Mouse (Mus musculus): ENCODE data around the gene Traf1. TPM values are rescaled to one million over a fixed set of nuclear protein-coding genes. Genes with fewer than 3 reads are reported as not detected.
A peak's percentile ranks its signal among the peaks of the same experiment; 100 is the strongest.

The Traf1 gene
- polyA plus RNA-seq, 1 experiment from 2014 or later = 5.7 TPM

DNA sequence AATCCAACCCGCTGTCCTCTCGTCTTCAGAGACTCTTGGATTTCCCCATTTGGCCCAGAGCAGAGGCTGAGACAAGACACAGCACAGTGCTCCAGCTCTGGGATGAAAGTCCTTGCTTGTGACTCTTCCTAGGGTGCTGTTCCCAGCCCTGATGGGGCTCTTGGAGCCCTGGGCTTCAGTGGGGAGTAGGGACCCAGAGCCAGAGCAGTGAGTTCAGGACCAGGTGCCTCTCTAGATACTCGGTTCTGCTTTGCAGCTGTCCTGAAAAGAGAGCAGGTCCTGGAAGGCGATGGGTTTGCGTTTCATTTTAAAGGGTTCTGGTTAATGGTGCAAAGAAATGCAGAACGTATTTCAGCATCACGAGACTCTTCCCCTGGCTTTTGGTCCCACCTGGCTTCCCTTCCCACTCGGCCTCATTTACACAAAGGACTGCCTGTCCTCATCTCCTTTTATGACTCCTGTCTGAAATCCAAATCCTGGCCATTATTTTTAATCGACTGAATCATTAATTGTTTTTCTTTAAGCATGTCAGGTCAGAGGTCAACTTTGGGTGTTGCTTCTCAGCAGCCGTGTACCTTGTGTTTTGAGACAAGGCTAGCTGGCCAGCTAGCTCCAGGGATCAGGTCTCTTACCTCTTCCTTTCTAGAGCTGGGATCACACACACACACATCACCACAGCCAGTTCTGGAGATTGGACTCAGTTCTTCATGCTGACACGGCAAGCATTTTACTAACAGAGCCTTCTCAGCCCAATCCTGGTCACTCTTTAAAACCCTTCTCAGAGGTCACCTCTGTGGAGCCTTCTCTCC lies 9.7 kb upstream of the Traf1 start:
- Histone ChIP-seq H3K4me1 (ENCODE audit: control insufficient read depth, insufficient read depth, low read length) (no peaks in the 10 kb centered on the region), H3K27me3 (replicated peaks; ENCODE audit: control insufficient read depth, insufficient read depth, low read length) (no peaks in the 10 kb centered on the region), H3K4me3 (ENCODE audit: low read depth, low read length) (no peak overlapping the region), H3K4me2 (ENCODE audit: low read depth, low read length) (no peak overlapping the region), H3K9ac (ENCODE audit: low read depth, low read length) (no peak overlapping the region), H3K27ac (replicated peaks; ENCODE audit: low read depth, low read length) (no peak overlapping the region), H3K9me3 (ENCODE audit: control insufficient read depth, low read length) (no peaks in the 10 kb centered on the region), H3K36me3 (ENCODE audit: control insufficient read depth, insufficient read depth, low read length) (no peaks in the 10 kb centered on the region)
- ATAC-seq (ENCODE audit: low read depth) (no peak), DNase-seq (ENCODE audit: low spot score) (no peak)
- 71% methylated on average over 11 of the region's 11 CpGs for WGBS

DNA sequence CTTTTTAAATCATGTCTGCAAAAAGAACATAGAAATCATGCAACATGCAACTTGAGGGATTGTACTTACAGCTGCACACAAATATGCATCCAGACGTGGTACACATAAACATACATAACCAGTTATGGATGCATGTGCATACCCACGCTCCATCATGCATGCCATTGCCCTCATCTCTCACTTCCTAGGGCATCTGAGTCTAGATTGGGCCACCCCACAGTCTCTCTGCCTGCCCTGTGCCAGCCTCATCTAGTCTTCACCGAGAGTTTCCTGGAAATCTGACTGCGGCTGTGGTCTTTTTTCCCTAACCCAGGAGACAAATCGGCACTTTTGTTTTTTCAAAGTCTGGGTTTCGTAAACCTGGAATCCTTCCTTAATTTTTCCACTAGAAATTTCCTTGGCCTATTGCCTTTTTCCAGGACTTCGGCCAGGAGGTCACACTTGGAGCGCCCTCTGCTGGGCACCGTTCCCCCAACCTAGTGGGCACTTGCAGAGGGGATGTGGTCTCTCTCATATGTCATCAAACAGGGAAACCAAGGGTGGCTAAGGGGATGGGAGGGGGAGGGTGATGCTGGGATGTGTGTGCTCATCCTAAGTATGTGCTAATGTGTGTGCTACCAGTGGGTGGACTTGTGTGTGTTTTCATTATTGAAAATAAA lies 8.6 kb upstream of the Traf1 start:
- DNase-seq (ENCODE audit: low spot score) (peak; percentile 56), ATAC-seq (ENCODE audit: low read depth) (no peak)
- Histone ChIP-seq H3K4me2 (ENCODE audit: low read depth, low read length) (no peak overlapping the region), H3K4me3 (ENCODE audit: low read depth, low read length) (no peak overlapping the region), H3K27ac (replicated peaks; ENCODE audit: low read depth, low read length) (no peak overlapping the region), H3K4me1 (ENCODE audit: control insufficient read depth, insufficient read depth, low read length) (peaks cover 3% of the 10 kb centered on the region; the same call in 1 of the 2 replicates), H3K9ac (ENCODE audit: low read depth, low read length) (0 out of 2 replicates have a peak overlapping the region, but pooled peaks have one; percentile 25), H3K36me3 (ENCODE audit: control insufficient read depth, insufficient read depth, low read length) (no peaks in the 10 kb centered on the region), H3K9me3 (ENCODE audit: control insufficient read depth, low read length) (no peaks in the 10 kb centered on the region), H3K27me3 (replicated peaks; ENCODE audit: control insufficient read depth, insufficient read depth, low read length) (no peaks in the 10 kb centered on the region)
- 37% methylated on average over 9 of the region's 9 CpGs for WGBS

DNA sequence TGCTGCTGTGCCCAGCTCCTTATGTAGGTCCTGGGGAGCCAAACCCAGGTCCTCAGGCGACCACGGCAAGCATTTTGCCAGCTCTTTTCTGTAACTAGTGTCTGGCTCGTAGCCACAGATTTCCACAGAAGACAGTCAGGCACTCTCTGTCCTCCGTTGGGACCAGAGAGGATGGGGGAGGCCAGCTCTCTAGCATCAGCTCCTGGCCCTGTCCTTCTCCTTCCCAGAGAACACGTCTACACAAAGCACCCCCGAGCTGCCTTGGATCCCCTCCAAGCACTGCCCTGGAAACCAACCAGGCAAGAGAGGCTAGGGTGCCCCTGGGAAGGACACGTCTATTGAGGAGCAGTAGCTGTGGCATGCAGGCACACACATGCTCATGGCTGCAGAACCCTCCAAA lies 7.6 kb upstream of the Traf1 start:
- peaks cover 5% of the 10 kb centered on the region; the same call in 1 of the 2 replicates for H3K4me1 ChIP-seq (ENCODE audit: control insufficient read depth, insufficient read depth, low read length)
- H3K4me3 ChIP-seq (ENCODE audit: low read depth, low read length) = no peak overlapping the region
- H3K9ac ChIP-seq (ENCODE audit: low read depth, low read length) = no peak overlapping the region
- H3K4me2 ChIP-seq (ENCODE audit: low read depth, low read length) = no peak overlapping the region
- H3K9me3 ChIP-seq (ENCODE audit: control insufficient read depth, low read length) = no peaks in the 10 kb centered on the region
- DNase-seq (ENCODE audit: low spot score) (no peak), ATAC-seq (ENCODE audit: low read depth) (no peak)
- H3K36me3 ChIP-seq (ENCODE audit: control insufficient read depth, insufficient read depth, low read length) = no peaks in the 10 kb centered on the region
- 67% methylated on average over 7 of the region's 7 CpGs for WGBS
- H3K27ac ChIP-seq (replicated peaks; ENCODE audit: low read depth, low read length) = no peak overlapping the region
- no peaks in the 10 kb centered on the region for H3K27me3 ChIP-seq (replicated peaks; ENCODE audit: control insufficient read depth, insufficient read depth, low read length)

DNA sequence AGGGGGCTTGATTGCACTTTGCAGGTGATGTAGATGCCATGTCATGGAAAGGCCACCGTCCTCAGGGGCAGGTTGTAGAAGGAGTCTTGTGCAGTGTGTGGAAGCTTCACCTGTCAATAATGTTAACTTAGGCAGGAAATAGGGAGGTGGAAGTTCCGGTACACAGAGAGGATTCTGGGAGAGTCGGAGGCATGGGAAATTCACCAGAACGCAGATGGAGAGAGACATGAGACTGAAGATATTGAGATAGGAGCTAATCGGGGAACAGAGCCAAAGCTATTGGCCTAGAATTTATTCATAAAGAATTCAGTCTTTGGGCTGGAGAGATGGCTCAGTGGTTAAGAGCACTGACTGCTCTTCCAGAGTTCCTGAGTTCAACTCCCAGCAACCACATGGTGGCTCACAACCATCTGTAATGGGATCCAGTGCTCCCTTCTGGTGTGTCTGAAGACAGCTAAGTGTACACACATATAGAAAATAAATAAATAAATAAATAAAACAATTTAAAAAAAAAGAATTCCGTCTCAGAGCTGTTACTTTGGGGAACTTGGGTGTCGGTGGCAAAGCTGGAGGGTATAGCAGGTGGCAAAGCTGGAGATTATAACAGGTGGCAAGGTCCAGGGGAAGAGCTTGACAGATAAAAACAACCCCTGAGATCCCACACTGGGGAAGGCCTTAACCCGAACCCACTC lies 4.8 kb upstream of the Traf1 start:
- H3K27me3 ChIP-seq (replicated peaks; ENCODE audit: control insufficient read depth, insufficient read depth, low read length) = no peaks in the 10 kb centered on the region
- no peak overlapping the region for H3K27ac ChIP-seq (replicated peaks; ENCODE audit: low read depth, low read length)
- H3K9me3 ChIP-seq (ENCODE audit: control insufficient read depth, low read length) = no peaks in the 10 kb centered on the region
- H3K4me2 ChIP-seq (ENCODE audit: low read depth, low read length) = no peak overlapping the region
- H3K4me1 ChIP-seq (ENCODE audit: control insufficient read depth, insufficient read depth, low read length) = peaks cover 9% of the 10 kb centered on the region; the same call in 1 of the 2 replicates
- no peak overlapping the region for H3K9ac ChIP-seq (ENCODE audit: low read depth, low read length)
- DNase-seq (ENCODE audit: low spot score) (no peak), ATAC-seq (ENCODE audit: low read depth) (no peak)
- H3K36me3 ChIP-seq (ENCODE audit: control insufficient read depth, insufficient read depth, low read length) = no peaks in the 10 kb centered on the region
- 82% methylated on average over 8 of the region's 8 CpGs for WGBS
- no peak overlapping the region for H3K4me3 ChIP-seq (ENCODE audit: low read depth, low read length)

DNA sequence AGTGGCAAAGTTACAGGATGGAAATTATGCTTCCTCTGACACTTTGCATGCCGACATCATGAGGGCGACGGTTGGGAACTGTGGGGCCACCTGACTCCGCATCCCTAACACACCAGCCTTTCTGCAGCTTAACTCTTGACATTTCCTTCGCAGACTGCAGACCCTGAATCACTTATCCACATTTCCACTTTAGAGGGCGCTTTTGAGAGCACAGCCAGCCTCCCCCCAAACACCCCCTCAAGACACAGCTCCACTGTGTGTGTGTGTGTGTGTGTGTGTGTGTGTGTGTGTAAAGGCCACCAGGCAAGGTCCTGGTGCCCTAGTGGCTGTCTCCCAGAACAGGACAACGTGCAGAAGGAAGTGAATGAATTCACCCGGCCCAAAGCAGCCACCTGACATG lies 4.2 kb upstream of the Traf1 start:
- H3K4me2 ChIP-seq (ENCODE audit: low read depth, low read length) = no peak overlapping the region
- no peak overlapping the region for H3K4me3 ChIP-seq (ENCODE audit: low read depth, low read length)
- no peak overlapping the region for H3K27ac ChIP-seq (replicated peaks; ENCODE audit: low read depth, low read length)
- WGBS = 84% methylated on average over 8 of the region's 8 CpGs
- H3K27me3 ChIP-seq (replicated peaks; ENCODE audit: control insufficient read depth, insufficient read depth, low read length) = 0 out of 2 replicates have a peak, but pooled peaks cover 4% of the 10 kb centered on the region
- H3K9me3 ChIP-seq (ENCODE audit: control insufficient read depth, low read length) = no peaks in the 10 kb centered on the region
- peaks cover 9% of the 10 kb centered on the region; the same call in 1 of the 2 replicates for H3K4me1 ChIP-seq (ENCODE audit: control insufficient read depth, insufficient read depth, low read length)
- ATAC-seq (ENCODE audit: low read depth) (no peak), DNase-seq (ENCODE audit: low spot score) (no peak)
- no peak overlapping the region for H3K9ac ChIP-seq (ENCODE audit: low read depth, low read length)
- H3K36me3 ChIP-seq (ENCODE audit: control insufficient read depth, insufficient read depth, low read length) = no peaks in the 10 kb centered on the region

DNA sequence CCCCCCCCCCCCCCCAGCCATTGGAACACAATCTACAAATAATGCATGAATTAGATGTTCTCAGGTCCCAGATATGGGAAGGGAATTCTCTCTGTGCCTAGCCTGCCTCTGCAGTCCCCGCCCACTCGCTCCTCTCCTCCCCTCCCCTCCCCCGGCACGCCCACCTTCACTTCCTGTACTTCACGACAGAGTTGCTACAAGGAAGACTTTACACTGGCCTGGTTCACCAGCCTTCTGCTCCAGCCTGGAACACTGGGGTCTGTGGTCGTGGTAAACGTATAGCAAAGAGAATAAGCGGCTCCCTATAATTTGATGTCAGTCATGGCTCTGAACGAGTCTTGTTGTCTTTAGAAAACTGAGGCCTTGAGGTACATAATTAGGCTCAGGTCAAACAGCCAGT lies 3.7 kb upstream of the Traf1 start:
- H3K27ac ChIP-seq (replicated peaks; ENCODE audit: low read depth, low read length) = no peak overlapping the region
- peak; percentile 55; the same call in 1 of the 2 replicates for ATAC-seq (ENCODE audit: low read depth)
- H3K36me3 ChIP-seq (ENCODE audit: control insufficient read depth, insufficient read depth, low read length) = no peaks in the 10 kb centered on the region
- peak overlapping the region; percentile 4; the same call in 1 of the 2 replicates for H3K4me2 ChIP-seq (ENCODE audit: low read depth, low read length)
- H3K27me3 ChIP-seq (replicated peaks; ENCODE audit: control insufficient read depth, insufficient read depth, low read length) = 0 out of 2 replicates have a peak, but pooled peaks cover 4% of the 10 kb centered on the region
- H3K4me3 ChIP-seq (ENCODE audit: low read depth, low read length) = no peak overlapping the region
- H3K4me1 ChIP-seq (ENCODE audit: control insufficient read depth, insufficient read depth, low read length) = peaks cover 9% of the 10 kb centered on the region; the same call in 1 of the 2 replicates
- WGBS = 26% methylated on average over 9 of the region's 9 CpGs
- H3K9me3 ChIP-seq (ENCODE audit: control insufficient read depth, low read length) = no peaks in the 10 kb centered on the region
- no peak overlapping the region for H3K9ac ChIP-seq (ENCODE audit: low read depth, low read length)
- no peak for DNase-seq (ENCODE audit: low spot score)

DNA sequence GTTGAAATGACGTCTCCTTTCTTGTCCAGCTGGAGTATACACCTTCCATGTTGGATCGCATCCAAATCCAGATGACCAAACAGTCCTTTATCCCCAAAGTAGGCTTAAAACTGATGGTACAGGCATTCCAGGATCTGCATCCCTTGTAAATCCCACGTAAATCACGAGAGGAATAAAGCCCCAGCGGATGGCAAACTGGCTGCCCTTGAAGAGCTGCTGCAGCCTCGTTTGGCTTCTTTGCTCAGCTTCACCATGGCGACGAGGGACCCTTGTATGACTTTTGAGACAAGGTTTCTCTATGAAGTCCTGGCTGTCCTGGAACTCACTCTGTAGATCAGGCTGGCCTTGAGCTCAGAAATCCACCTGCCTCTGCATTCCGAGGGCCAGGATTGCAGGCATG lies 3.1 kb upstream of the Traf1 start:
- no peak overlapping the region for H3K4me3 ChIP-seq (ENCODE audit: low read depth, low read length)
- ATAC-seq (ENCODE audit: low read depth) = no peak
- no peaks in the 10 kb centered on the region for H3K9me3 ChIP-seq (ENCODE audit: control insufficient read depth, low read length)
- H3K4me2 ChIP-seq (ENCODE audit: low read depth, low read length) = no peak overlapping the region
- WGBS = 81% methylated on average over 9 of the region's 9 CpGs
- no peak for DNase-seq (ENCODE audit: low spot score)
- H3K27ac ChIP-seq (replicated peaks; ENCODE audit: low read depth, low read length) = no peak overlapping the region
- peaks cover 9% of the 10 kb centered on the region; the same call in 1 of the 2 replicates for H3K4me1 ChIP-seq (ENCODE audit: control insufficient read depth, insufficient read depth, low read length)
- 0 out of 2 replicates have a peak, but pooled peaks cover 4% of the 10 kb centered on the region for H3K27me3 ChIP-seq (replicated peaks; ENCODE audit: control insufficient read depth, insufficient read depth, low read length)
- H3K36me3 ChIP-seq (ENCODE audit: control insufficient read depth, insufficient read depth, low read length) = no peaks in the 10 kb centered on the region
- no peak overlapping the region for H3K9ac ChIP-seq (ENCODE audit: low read depth, low read length)

DNA sequence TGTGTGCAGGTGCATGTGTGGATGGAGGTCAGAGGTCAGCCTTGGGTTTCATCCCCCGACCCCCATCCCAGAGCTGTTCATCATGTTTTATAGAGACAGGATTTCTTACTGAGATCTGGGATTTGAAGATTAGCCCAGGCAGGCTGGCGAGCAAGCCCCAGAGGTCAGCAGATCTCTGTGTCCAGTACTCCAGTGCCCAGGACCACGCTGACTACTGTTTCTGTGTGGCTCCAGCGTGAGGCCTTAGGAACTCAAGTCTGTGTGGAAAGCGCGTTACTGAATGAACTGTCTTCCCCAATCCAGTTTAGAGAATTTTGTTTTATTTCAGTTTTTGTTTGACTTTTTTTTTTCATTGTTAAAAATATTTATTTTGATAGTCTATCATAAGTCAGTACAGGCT lies 2.7 kb upstream of the Traf1 start:
- no peak for DNase-seq (ENCODE audit: low spot score)
- Histone ChIP-seq H3K4me2 (ENCODE audit: low read depth, low read length) (no peak overlapping the region), H3K4me3 (ENCODE audit: low read depth, low read length) (no peak overlapping the region), H3K4me1 (ENCODE audit: control insufficient read depth, insufficient read depth, low read length) (peaks cover 9% of the 10 kb centered on the region; the same call in 1 of the 2 replicates), H3K27me3 (replicated peaks; ENCODE audit: control insufficient read depth, insufficient read depth, low read length) (0 out of 2 replicates have a peak, but pooled peaks cover 4% of the 10 kb centered on the region), H3K9ac (ENCODE audit: low read depth, low read length) (no peak overlapping the region), H3K9me3 (ENCODE audit: control insufficient read depth, low read length) (no peaks in the 10 kb centered on the region), H3K27ac (replicated peaks; ENCODE audit: low read depth, low read length) (no peak overlapping the region), H3K36me3 (ENCODE audit: control insufficient read depth, insufficient read depth, low read length) (no peaks in the 10 kb centered on the region)
- 87% methylated on average over 6 of the region's 6 CpGs for WGBS
- no peak for ATAC-seq (ENCODE audit: low read depth)
